21 mouse cellular contexts compared by ENCODE assay signal in the genomic region with DNA sequence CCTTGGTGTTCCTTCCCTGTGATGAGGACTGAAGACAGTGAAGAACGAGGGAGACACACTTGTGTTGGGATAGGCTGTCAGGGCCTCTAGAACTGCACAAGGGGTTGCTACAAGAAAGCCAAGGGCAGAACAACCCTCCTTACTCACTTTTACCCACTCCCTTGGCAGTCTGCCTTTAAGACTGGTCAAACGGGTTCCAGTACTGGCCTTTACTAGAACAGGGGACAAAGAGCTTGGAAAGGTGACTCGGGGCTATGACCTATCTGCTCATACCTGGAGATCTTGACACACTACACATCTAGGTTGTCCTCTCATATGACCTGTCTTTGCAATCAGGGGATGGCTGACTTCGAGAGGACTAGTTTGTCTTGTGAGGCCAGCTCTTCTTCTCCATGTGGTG. TPM values are rescaled to one million over a fixed set of nuclear protein-coding genes. Genes with fewer than 3 reads are reported as not detected.
A peak's percentile ranks its signal among the peaks of the same experiment; 100 is the strongest.
DNase-seq lines count a peak whose midpoint lies in the region; ATAC-seq and TF ChIP-seq lines count a peak whose summit lies in the region.
"Had no signal": no experiment of that assay in that cellular context is flagged by ENCODE, and none has a peak within 500 bp of the region (broad histone marks: within the 10 kb centered on the region; RNA-seq: fewer than 3 reads in every experiment).

No protein-coding gene starts in this region.

- H3K9ac ChIP-seq in intestine, embryonic 16.5 days (ENCODE audit: low read depth, low read length): 0 out of 2 replicates have a peak overlapping the region, but pooled peaks have one; percentile 19
- H3K9ac ChIP-seq: hindbrain, embryonic 15.5 days; liver, embryonic 13.5 days had no signal

- H3K27me3 ChIP-seq in intestine, embryonic 16.5 days (replicated peaks; ENCODE audit: control insufficient read depth, insufficient read depth, low read length): no peaks in the 10 kb centered on the region
- no peaks in the 10 kb centered on the region; the same call in 1 of the 2 replicates for H3K27me3 ChIP-seq in small intestine, adult 2 months (ENCODE audit: control insufficient read depth, insufficient read depth, low read length)
- H3K27me3 ChIP-seq in thymus, adult 2 months (ENCODE audit: control insufficient read depth, insufficient read depth, low read length): peaks cover 10% of the 10 kb centered on the region

- no peaks in the 10 kb centered on the region for H3K36me3 ChIP-seq in intestine, embryonic 16.5 days (ENCODE audit: control insufficient read depth, insufficient read depth, low read length)
- no peaks in the 10 kb centered on the region for H3K36me3 ChIP-seq in small intestine, adult 2 months (ENCODE audit: control insufficient read depth, insufficient read depth, low read length)
- no peaks in the 10 kb centered on the region for H3K36me3 ChIP-seq in thymus, adult 2 months (ENCODE audit: control insufficient read depth, insufficient read depth, low read length)
- H3K36me3 ChIP-seq: heart, embryonic 10.5 days; hindbrain, embryonic 15.5 days; liver, embryonic 13.5 days had no signal

- H3K4me2 ChIP-seq in intestine, embryonic 16.5 days (ENCODE audit: low read depth, low read length): no peak overlapping the region
- H3K4me2 ChIP-seq: hindbrain, embryonic 15.5 days; liver, embryonic 13.5 days had no signal

- H3K27ac ChIP-seq in intestine, embryonic 16.5 days (ENCODE audit: low read length): peak overlapping the region; percentile 40
- peak overlapping the region; percentile 10; the same call in 1 of the 2 replicates for H3K27ac ChIP-seq in small intestine, adult 2 months (ENCODE audit: insufficient read depth, low read depth, low read length)
- H3K27ac ChIP-seq in thymus, adult 2 months (ENCODE audit: control insufficient read depth, insufficient read depth, low read length): no peak overlapping the region
- H3K27ac ChIP-seq: heart, embryonic 10.5 days; hindbrain, embryonic 15.5 days; liver, embryonic 13.5 days; macrophage had no signal

- peak; percentile 77 for DNase-seq in fat pad, adult 2 months (ENCODE audit: extremely low read depth, low read depth, low spot score)
- peak; percentile 75 to 80 for DNase-seq in kidney, postnatal 25 days
- no peak for DNase-seq in heart, adult 18-20 months
- DNase-seq in thymus, adult 2 months: no peak
- DNase-seq in embryo, embryonic 11 days: no peak
- DNase-seq: adrenal gland, postnatal 25 days; cerebellum, adult 9-11 months; gastrocnemius, postnatal 25 days; heart, postnatal 14 days; liver, embryonic 13.5 days; midbrain, embryonic 14.5 days; right cerebral cortex, postnatal 25 days had no signal

- H3K4me3 ChIP-seq in intestine, embryonic 16.5 days (ENCODE audit: low read length): no peak overlapping the region
- no peak overlapping the region for H3K4me3 ChIP-seq in small intestine, adult 2 months (ENCODE audit: low read depth, low read length)
- H3K4me3 ChIP-seq in thymus, adult 2 months (ENCODE audit: control insufficient read depth, insufficient read depth, low read length): no peak overlapping the region
- H3K4me3 ChIP-seq: heart, embryonic 10.5 days; hindbrain, embryonic 15.5 days; liver, embryonic 13.5 days had no signal

- no peak for ATAC-seq in intestine, embryonic 16.5 days
- ATAC-seq: CD4-positive, CD25-positive, alpha-beta regulatory T cell, adult 4 months had no signal

- WGBS in intestine, embryonic 16.5 days: 51% methylated on average over 4 of the region's 4 CpGs
- 21% methylated on average over 4 of the region's 4 CpGs for WGBS in small intestine, adult 2 months
- WGBS in thymus, adult 2 months: 79% methylated on average over 4 of the region's 4 CpGs

- no peak for TF ChIP-seq POLR2A in small intestine, adult 2 months (IDR thresholded peaks at IDR 0.05; ENCODE audit: low read depth, low read length)
- no peak for TF ChIP-seq POLR2A in thymus, adult 2 months (IDR thresholded peaks at IDR 0.05; ENCODE audit: control insufficient read depth, extremely low read depth, insufficient read depth, low read length, poor library complexity)

- H3K4me1 ChIP-seq in intestine, embryonic 16.5 days (ENCODE audit: control insufficient read depth, insufficient read depth, low read length): peaks cover 59% of the 10 kb centered on the region
- peaks cover 47% of the 10 kb centered on the region for H3K4me1 ChIP-seq in small intestine, adult 2 months (ENCODE audit: control insufficient read depth, insufficient read depth, insufficient read length, low read length)
- H3K4me1 ChIP-seq in thymus, adult 2 months (replicated peaks; ENCODE audit: control insufficient read depth, insufficient read depth, low read length): peaks cover 20% of the 10 kb centered on the region

- no peak for TF ChIP-seq CTCF in small intestine, adult 2 months (IDR thresholded peaks at IDR 0.05; ENCODE audit: extremely low read depth, insufficient read length, insufficient replicate concordance, low read depth, low read length)
- no peak for TF ChIP-seq CTCF in thymus, adult 2 months (IDR thresholded peaks at IDR 0.05; ENCODE audit: borderline replicate concordance, control insufficient read depth, extremely low read depth, insufficient read depth, low read length, poor library complexity)

- H3K9me3 ChIP-seq in intestine, embryonic 16.5 days (ENCODE audit: control insufficient read depth, low read length): no peaks in the 10 kb centered on the region
- H3K9me3 ChIP-seq: heart, embryonic 10.5 days; hindbrain, embryonic 15.5 days; liver, embryonic 13.5 days had no signal

RNA-seq across cellular contexts. Expression of a gene that starts 0.9 kb away (rescaled TPM):
- 0.37 and 0.54 TPM in 2 replicates for polyA plus RNA-seq in intestine, embryonic 16.5 days (2015; fragmentation: Nextera tagmentation; extraction: Ambion mirVana)
- 0.10 TPM in 1 of 2 replicates, not detected in the other for polyA plus RNA-seq in small intestine, adult 2 months (2012; rRNA removed)
- total RNA-seq in heart, adult 18-20 months (2021): not detected
- 0.05 TPM in 1 of 2 replicates, not detected in the other for polyA plus RNA-seq in thymus, adult 2 months (2012; rRNA removed)
- total RNA-seq: adrenal gland, postnatal 25 days; gastrocnemius, postnatal 25 days; heart, postnatal 14 days; left cerebral cortex, adult 18-20 months had no signal
- polyA plus RNA-seq: CD4-positive, CD25-positive, alpha-beta regulatory T cell, adult 4 months; frontal cortex, adult 2 months; hindbrain, embryonic 15.5 days; limb, embryonic 11.5 days; liver, embryonic 13.5 days; macrophage; midbrain, embryonic 14.5 days had no signal

RNA-seq across cellular contexts. Expression of a gene that starts 3.4 kb away (rescaled TPM):
- 11.3 and 17.7 TPM in 2 replicates for polyA plus RNA-seq in intestine, embryonic 16.5 days (2015; fragmentation: Nextera tagmentation; extraction: Ambion mirVana)
- polyA plus RNA-seq in small intestine, adult 2 months (2012; rRNA removed): 0.05 and 5.6 TPM in 2 replicates
- not detected for total RNA-seq in heart, adult 18-20 months (2021)
- polyA plus RNA-seq in thymus, adult 2 months (2012; rRNA removed): 0.05 and 0.15 TPM in 2 replicates
- total RNA-seq: adrenal gland, postnatal 25 days; gastrocnemius, postnatal 25 days; heart, postnatal 14 days; left cerebral cortex, adult 18-20 months had no signal
- polyA plus RNA-seq: CD4-positive, CD25-positive, alpha-beta regulatory T cell, adult 4 months; heart, embryonic 10.5 days; hindbrain, embryonic 15.5 days; limb, embryonic 11.5 days; liver, embryonic 13.5 days; macrophage; midbrain, embryonic 14.5 days had no signal

RNA-seq across cellular contexts. Expression of a gene that starts 4.5 kb away (rescaled TPM):
- 25.6 and 36.4 TPM in 2 replicates for polyA plus RNA-seq in intestine, embryonic 16.5 days (2015; fragmentation: Nextera tagmentation; extraction: Ambion mirVana)
- polyA plus RNA-seq in small intestine, adult 2 months (2012; rRNA removed): 7.3 and 145 TPM in 2 replicates
- 1 to 10 TPM; 1.5 to 1.7 TPM for total RNA-seq in heart, adult 18-20 months (2021)
- polyA plus RNA-seq in thymus, adult 2 months (2012; rRNA removed): 3.6 and 4.5 TPM in 2 replicates
- polyA plus RNA-seq: macrophage had no signal

RNA-seq across cellular contexts. Expression of a gene that starts 4.7 kb away (rescaled TPM):
- polyA plus RNA-seq in intestine, embryonic 16.5 days (2015; fragmentation: Nextera tagmentation; extraction: Ambion mirVana): 3.3 and 6.4 TPM in 2 replicates
- 1.7 and 10.7 TPM in 2 replicates for polyA plus RNA-seq in small intestine, adult 2 months (2012; rRNA removed)
- total RNA-seq in heart, adult 18-20 months (2021): not detected
- polyA plus RNA-seq in thymus, adult 2 months (2012; rRNA removed): 1.6 and 2.1 TPM in 2 replicates
- total RNA-seq: adrenal gland, postnatal 25 days; gastrocnemius, postnatal 25 days; heart, postnatal 14 days; left cerebral cortex, adult 18-20 months had no signal
- polyA plus RNA-seq: CD4-positive, CD25-positive, alpha-beta regulatory T cell, adult 4 months; heart, embryonic 10.5 days; limb, embryonic 11.5 days; liver, embryonic 13.5 days; macrophage; midbrain, embryonic 14.5 days had no signal

RNA-seq across cellular contexts. Expression of a gene that starts 9.1 kb away (rescaled TPM):
- polyA plus RNA-seq in intestine, embryonic 16.5 days (2015; fragmentation: Nextera tagmentation; extraction: Ambion mirVana): 7.3 and 9.3 TPM in 2 replicates
- 15.3 and 45.8 TPM in 2 replicates for polyA plus RNA-seq in small intestine, adult 2 months (2012; rRNA removed)
- total RNA-seq in heart, adult 18-20 months (2021): 1 to 10 TPM; 1.9 to 2.4 TPM
- 41.1 and 43.0 TPM in 2 replicates for polyA plus RNA-seq in thymus, adult 2 months (2012; rRNA removed)

Comparison
In these comparisons a context has a peak if more than half of its experiments do, and no peak if none do; other contexts are left out.
1. DNase-seq: peak in fat pad, adult 2 months (single experiment) and kidney, postnatal 25 days (2 of 2); none in heart, adult 18-20 months (0 of 2), thymus, adult 2 months (single experiment) and embryo, embryonic 11 days (single experiment).